Mouse (Mus musculus): ENCODE data around the gene C1ql4. TPM values are rescaled to one million over a fixed set of nuclear protein-coding genes. Genes with fewer than 3 reads are reported as not detected.

Gene C1ql4
- polyA plus RNA-seq (2015; fragmentation: Nextera tagmentation; extraction: Ambion mirVana), result 7.2 and 7.8 TPM in 2 replicates

GRCm38 (mm10) chr15:99087253-99088075, at the start of gene C1ql4:
Gene C1ql4, minus strand, starts transcription at chr15:99087817.
- no peaks in the 10 kb centered on the region for H3K36me3 ChIP-seq (ENCODE audit: control insufficient read depth, insufficient read depth, low read length)
- 0 out of 2 replicates have a peak within 1 kb of the TSS, but pooled peaks have one; percentile 2 for H3K9ac ChIP-seq (ENCODE audit: low read depth, low read length)
- peak within 1 kb of the TSS; percentile 45 for H3K4me2 ChIP-seq (ENCODE audit: low read length)
- H3K4me1 ChIP-seq (ENCODE audit: control insufficient read depth, insufficient read depth, low read length), result no peaks in the 10 kb centered on the region; the same call in 1 of the 2 replicates
- WGBS, result 9% methylated on average over 49 of the region's 60 CpGs
- H3K4me3 ChIP-seq (ENCODE audit: low read depth, low read length), result peak within 1 kb of the TSS; percentile 30
- no peak within 1 kb of the TSS for H3K27ac ChIP-seq (ENCODE audit: low read length)
- ATAC-seq, result no peak
- H3K27me3 ChIP-seq (ENCODE audit: control insufficient read depth, insufficient read depth, low read depth, low read length), result peaks cover 39% of the 10 kb centered on the region
- no peaks in the 10 kb centered on the region for H3K9me3 ChIP-seq (replicated peaks; ENCODE audit: control insufficient read depth, low read length, poor library complexity, severe bottlenecking)

GRCm38 (mm10) chr15:99129956-99130910, 42.6 kb upstream of the C1ql4 start:
- H3K9me3 ChIP-seq (replicated peaks; ENCODE audit: control insufficient read depth, low read length, poor library complexity, severe bottlenecking), result no peaks in the 10 kb centered on the region
- H3K4me2 ChIP-seq (ENCODE audit: low read length), result no peak overlapping the region
- ATAC-seq, result no peak
- no peak overlapping the region for H3K27ac ChIP-seq (ENCODE audit: low read length)
- H3K4me1 ChIP-seq (ENCODE audit: control insufficient read depth, insufficient read depth, low read length), result peaks cover 26% of the 10 kb centered on the region
- H3K9ac ChIP-seq (ENCODE audit: low read depth, low read length), result no peak overlapping the region
- H3K4me3 ChIP-seq (ENCODE audit: low read depth, low read length), result no peak overlapping the region
- no peaks in the 10 kb centered on the region for H3K27me3 ChIP-seq (ENCODE audit: control insufficient read depth, insufficient read depth, low read depth, low read length)
- H3K36me3 ChIP-seq (ENCODE audit: control insufficient read depth, insufficient read depth, low read length), result no peaks in the 10 kb centered on the region
- 62% methylated on average over 22 of the region's 22 CpGs for WGBS

GRCm38 (mm10) chr15:99129441-99129840, 41.8 kb upstream of the C1ql4 start:
- H3K27me3 ChIP-seq (ENCODE audit: control insufficient read depth, insufficient read depth, low read depth, low read length), result no peaks in the 10 kb centered on the region
- H3K36me3 ChIP-seq (ENCODE audit: control insufficient read depth, insufficient read depth, low read length), result no peaks in the 10 kb centered on the region
- no peaks in the 10 kb centered on the region for H3K9me3 ChIP-seq (replicated peaks; ENCODE audit: control insufficient read depth, low read length, poor library complexity, severe bottlenecking)
- 21% methylated on average over 11 of the region's 11 CpGs for WGBS
- peak overlapping the region; percentile 0; the same call in 1 of the 2 replicates for H3K4me2 ChIP-seq (ENCODE audit: low read length)
- H3K4me1 ChIP-seq (ENCODE audit: control insufficient read depth, insufficient read depth, low read length), result peaks cover 26% of the 10 kb centered on the region
- no peak for ATAC-seq
- H3K9ac ChIP-seq (ENCODE audit: low read depth, low read length), result no peak overlapping the region
- H3K4me3 ChIP-seq (ENCODE audit: low read depth, low read length), result no peak overlapping the region
- H3K27ac ChIP-seq (ENCODE audit: low read length), result no peak overlapping the region

GRCm38 (mm10) chr15:99127851-99128522, 40.4 kb upstream of the C1ql4 start:
- Histone ChIP-seq H3K9me3 (replicated peaks; ENCODE audit: control insufficient read depth, low read length, poor library complexity, severe bottlenecking) (no peaks in the 10 kb centered on the region), H3K27me3 (ENCODE audit: control insufficient read depth, insufficient read depth, low read depth, low read length) (no peaks in the 10 kb centered on the region), H3K9ac (ENCODE audit: low read depth, low read length) (0 out of 2 replicates have a peak overlapping the region, but pooled peaks have one; percentile 22), H3K4me3 (ENCODE audit: low read depth, low read length) (peak overlapping the region; percentile 62), H3K4me1 (ENCODE audit: control insufficient read depth, insufficient read depth, low read length) (peaks cover 26% of the 10 kb centered on the region), H3K36me3 (ENCODE audit: control insufficient read depth, insufficient read depth, low read length) (no peaks in the 10 kb centered on the region), H3K27ac (ENCODE audit: low read length) (no peak overlapping the region), H3K4me2 (ENCODE audit: low read length) (peak overlapping the region; percentile 83)
- 61% methylated on average over 6 of the region's 6 CpGs for WGBS
- ATAC-seq, result no peak

GRCm38 (mm10) chr15:99126816-99127365, 39.3 kb upstream of the C1ql4 start:
- under 1% methylated on average over 32 of the region's 35 CpGs for WGBS
- peak overlapping the region; percentile 86 for H3K27ac ChIP-seq (ENCODE audit: low read length)
- H3K4me3 ChIP-seq (ENCODE audit: low read depth, low read length), result peak overlapping the region; percentile 62
- no peaks in the 10 kb centered on the region for H3K36me3 ChIP-seq (ENCODE audit: control insufficient read depth, insufficient read depth, low read length)
- peak overlapping the region; percentile 88 for H3K9ac ChIP-seq (ENCODE audit: low read depth, low read length)
- peaks cover 26% of the 10 kb centered on the region for H3K4me1 ChIP-seq (ENCODE audit: control insufficient read depth, insufficient read depth, low read length)
- H3K9me3 ChIP-seq (replicated peaks; ENCODE audit: control insufficient read depth, low read length, poor library complexity, severe bottlenecking), result no peaks in the 10 kb centered on the region
- peak; percentile 76 for ATAC-seq
- H3K27me3 ChIP-seq (ENCODE audit: control insufficient read depth, insufficient read depth, low read depth, low read length), result no peaks in the 10 kb centered on the region
- peak overlapping the region; percentile 83 for H3K4me2 ChIP-seq (ENCODE audit: low read length)

- under 1% methylated on average over 64 of the region's 115 CpGs for WGBS
- Histone ChIP-seq H3K9ac (ENCODE audit: low read depth, low read length) (peak overlapping the region; percentile 88), H3K4me2 (ENCODE audit: low read length) (peak overlapping the region; percentile 83), H3K36me3 (ENCODE audit: control insufficient read depth, insufficient read depth, low read length) (no peaks in the 10 kb centered on the region), H3K4me1 (ENCODE audit: control insufficient read depth, insufficient read depth, low read length) (peaks cover 23% of the 10 kb centered on the region), H3K27ac (ENCODE audit: low read length) (peak overlapping the region; percentile 86), H3K9me3 (replicated peaks; ENCODE audit: control insufficient read depth, low read length, poor library complexity, severe bottlenecking) (no peaks in the 10 kb centered on the region), H3K4me3 (ENCODE audit: low read depth, low read length) (peak overlapping the region; percentile 62), H3K27me3 (ENCODE audit: control insufficient read depth, insufficient read depth, low read depth, low read length) (no peaks in the 10 kb centered on the region)
- peak; percentile 92 for ATAC-seq
Observed at GRCm38 (mm10) chr15:99126081-99126815, 38.6 kb upstream of the C1ql4 start.

GRCm38 (mm10) chr15:99125711-99126080, 38.1 kb upstream of the C1ql4 start, which contains the start of gene Spats2:
Gene Spats2, plus strand, starts transcription at chr15:99125916.
- no peaks in the 10 kb centered on the region for H3K27me3 ChIP-seq (ENCODE audit: control insufficient read depth, insufficient read depth, low read depth, low read length)
- peak within 1 kb of the TSS; percentile 86 for H3K27ac ChIP-seq (ENCODE audit: low read length)
- 2% methylated on average over 12 of the region's 12 CpGs for WGBS
- H3K4me2 ChIP-seq (ENCODE audit: low read length), result peak within 1 kb of the TSS; percentile 83
- no peaks in the 10 kb centered on the region for H3K36me3 ChIP-seq (ENCODE audit: control insufficient read depth, insufficient read depth, low read length)
- H3K4me1 ChIP-seq (ENCODE audit: control insufficient read depth, insufficient read depth, low read length), result peaks cover 20% of the 10 kb centered on the region
- no peaks in the 10 kb centered on the region for H3K9me3 ChIP-seq (replicated peaks; ENCODE audit: control insufficient read depth, low read length, poor library complexity, severe bottlenecking)
- 0 out of 2 replicates have a peak, but pooled peaks have one; percentile 2 for ATAC-seq
- H3K4me3 ChIP-seq (ENCODE audit: low read depth, low read length), result peak within 1 kb of the TSS; percentile 62
- H3K9ac ChIP-seq (ENCODE audit: low read depth, low read length), result peak within 1 kb of the TSS; percentile 88

- H3K4me3 ChIP-seq (ENCODE audit: low read depth, low read length), result no peak overlapping the region
- H3K27me3 ChIP-seq (ENCODE audit: control insufficient read depth, insufficient read depth, low read depth, low read length), result no peaks in the 10 kb centered on the region
- H3K4me1 ChIP-seq (ENCODE audit: control insufficient read depth, insufficient read depth, low read length), result peaks cover 3% of the 10 kb centered on the region
- WGBS, result 89% methylated on average over 2 of the region's 2 CpGs
- no peak overlapping the region for H3K4me2 ChIP-seq (ENCODE audit: low read length)
- no peak overlapping the region for H3K27ac ChIP-seq (ENCODE audit: low read length)
- H3K9me3 ChIP-seq (replicated peaks; ENCODE audit: control insufficient read depth, low read length, poor library complexity, severe bottlenecking), result no peaks in the 10 kb centered on the region
- no peaks in the 10 kb centered on the region for H3K36me3 ChIP-seq (ENCODE audit: control insufficient read depth, insufficient read depth, low read length)
- ATAC-seq, result no peak
- no peak overlapping the region for H3K9ac ChIP-seq (ENCODE audit: low read depth, low read length)
Observed at GRCm38 (mm10) chr15:99122642-99123041, 35.0 kb upstream of the C1ql4 start.
